Mouse (Mus musculus) cortical plate, adult 2 months (tissue): ENCODE measurements at regions not wholly inside any gene's neighbourhood (a gene's known extent, or its start where the extent isn't known, plus 50 kb on each side); places are given as distances from the start of the nearest gene placed in this dataset.
"Not testable (repeated sequence)": the region's sequence is repeated elsewhere in the genome, so short reads cannot be mapped to it uniquely, and the experiment has no call there.

Source experiments
- H3K27ac ChIP-seq: fragments of 200-500 bp; 2 replicates; pipeline ENCODE4 v1.5.1; 2012; ENCODE audit warnings: low read length, control low read depth, inconsistent platforms; ENCODE audit not compliant: insufficient read depth
- H3K4me1 ChIP-seq: fragments of 200-500 bp; 2 replicates; pipeline ENCODE4 v1.6.1; 2011; ENCODE audit warnings: low read length; ENCODE audit not compliant: control insufficient read depth, insufficient read depth
- H3K4me3 ChIP-seq: fragments of 200-500 bp; 2 replicates; pipeline ENCODE4 v1.5.1; 2011; ENCODE audit warnings: mild to moderate bottlenecking, low read length, control low read depth; ENCODE audit not compliant: insufficient read depth
- CTCF ChIP-seq: fragments of 200-500 bp; IDR thresholded peaks from 2 replicates; pipeline ENCODE4 v1.5.1; 2011; ENCODE audit warnings: mild to moderate bottlenecking, control low read depth, low read length; ENCODE audit not compliant: insufficient read depth; ENCODE audit errors: extremely low read depth
- POLR2A ChIP-seq: fragments of 200-500 bp; IDR thresholded peaks from 2 replicates; pipeline ENCODE4 v1.6.1; 2011; ENCODE audit warnings: mild to moderate bottlenecking, low read length, control low read depth; ENCODE audit not compliant: insufficient read depth; ENCODE audit errors: extremely low read depth

DNA sequence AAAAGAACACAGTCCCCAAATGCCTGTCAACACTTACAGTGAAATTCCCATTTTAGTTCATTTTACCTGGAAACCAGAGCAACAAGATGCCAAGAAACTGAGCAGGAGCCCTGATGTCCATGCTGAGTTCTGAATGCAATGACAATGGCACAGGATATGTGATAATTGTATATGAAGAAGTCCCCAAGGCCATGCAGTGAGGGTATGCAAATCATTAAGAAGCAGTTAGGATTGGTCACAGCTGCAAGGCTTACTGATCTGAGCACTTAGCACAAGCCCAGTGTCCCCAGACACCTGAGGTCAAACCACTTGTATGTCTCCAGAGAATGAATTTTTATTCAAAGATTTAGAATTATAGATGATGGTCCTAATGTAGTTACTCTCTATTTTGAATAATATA lies 419.0 kb upstream of the Tacstd2 start:
- H3K4me3 ChIP-seq, H3K4me1 ChIP-seq, H3K27ac ChIP-seq: not testable (repeated sequence)

DNA sequence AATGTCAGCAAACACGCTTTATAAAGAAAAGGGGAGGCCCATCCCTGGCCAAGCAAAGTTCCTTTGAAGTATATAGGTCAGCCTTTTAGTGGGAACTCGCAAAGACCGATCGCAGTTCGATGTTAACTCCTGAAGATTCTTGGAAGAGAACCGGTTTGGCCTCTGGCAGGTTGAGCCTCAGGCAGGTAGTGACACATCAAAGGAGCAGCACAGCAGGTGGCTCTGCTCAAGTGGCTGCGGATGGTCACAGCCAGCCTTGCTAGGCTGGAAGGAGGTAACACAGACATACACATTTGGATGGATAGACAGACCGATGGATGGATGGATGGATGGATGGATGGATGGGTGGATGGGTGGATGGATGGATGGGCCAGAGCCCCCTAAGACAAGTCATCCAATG lies 395.9 kb upstream of the Tacstd2 start:
- H3K27ac ChIP-seq, H3K4me1 ChIP-seq, H3K4me3 ChIP-seq: not testable (repeated sequence)

DNA sequence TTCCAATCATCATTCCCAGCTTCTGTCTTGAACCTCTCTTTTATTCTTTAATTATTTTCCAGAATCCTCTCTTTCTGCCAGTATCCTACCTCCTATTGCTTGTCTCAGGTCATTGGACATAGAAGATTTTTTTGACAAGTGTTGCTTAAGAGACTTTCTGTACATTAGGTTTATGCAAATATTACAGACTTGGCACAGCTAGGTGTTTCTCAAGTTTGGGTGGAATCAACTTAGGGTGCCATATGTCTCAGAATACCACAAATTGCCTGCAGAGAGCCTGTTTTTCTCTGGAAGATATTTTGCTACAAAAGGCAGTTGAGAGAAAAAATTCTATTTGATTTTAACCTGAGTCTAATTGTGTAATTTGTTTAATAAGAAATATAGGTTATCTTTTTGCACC lies 386.9 kb upstream of the Tacstd2 start:
- H3K4me1 ChIP-seq, result no peaks in the 10 kb centered on the region
- H3K27ac ChIP-seq, result no peak overlapping the region
- H3K4me3 ChIP-seq, result no peak overlapping the region
- TF ChIP-seq CTCF, result no peak
- no peak for TF ChIP-seq POLR2A

DNA sequence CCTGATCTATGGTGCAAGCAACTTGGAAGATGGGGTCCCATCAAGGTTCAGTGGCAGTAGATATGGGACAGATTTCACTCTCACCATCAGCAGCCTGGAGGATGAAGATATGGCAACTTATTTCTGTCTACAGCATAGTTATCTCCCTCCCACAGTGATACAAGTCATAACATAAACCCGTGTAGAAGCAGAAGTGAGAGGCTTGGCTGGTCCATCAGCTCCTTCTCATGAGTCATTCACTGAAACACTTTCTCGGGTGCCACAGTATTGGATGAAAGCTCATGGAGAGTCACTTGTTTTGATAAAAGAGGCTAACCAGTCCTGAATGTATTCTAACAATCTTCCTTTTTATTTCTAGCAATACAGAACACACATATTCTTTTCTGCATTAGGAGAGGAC lies 378.3 kb upstream of the Tacstd2 start:
- Histone ChIP-seq H3K27ac (no peak overlapping the region), H3K4me1 (no peaks in the 10 kb centered on the region; the same call in 1 of the 2 replicates), H3K4me3 (no peak overlapping the region)
- TF ChIP-seq POLR2A (no peak), CTCF (no peak)

DNA sequence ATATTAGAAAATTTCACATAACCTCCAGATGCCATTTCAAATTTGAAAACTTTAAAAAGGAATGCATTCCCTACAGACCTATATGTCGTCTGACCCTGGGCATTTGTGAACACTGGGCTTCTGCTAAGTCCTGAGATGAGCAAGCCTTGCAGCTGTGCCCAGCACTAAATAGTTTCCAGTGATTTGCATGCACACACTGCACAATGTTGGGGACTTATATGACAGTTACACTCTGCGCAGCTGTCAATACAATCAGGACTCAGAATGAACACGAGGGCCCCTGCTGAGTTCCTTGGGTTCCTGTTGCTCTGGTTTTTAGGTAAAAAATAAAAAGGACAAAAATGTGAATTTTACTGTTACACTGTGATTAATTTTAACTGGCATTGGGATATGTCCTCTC lies 377.7 kb upstream of the Tacstd2 start:
- Histone ChIP-seq H3K4me3 (no peak overlapping the region), H3K27ac (no peak overlapping the region), H3K4me1 (no peaks in the 10 kb centered on the region; the same call in 1 of the 2 replicates)
- TF ChIP-seq CTCF, result no peak
- no peak for TF ChIP-seq POLR2A

DNA sequence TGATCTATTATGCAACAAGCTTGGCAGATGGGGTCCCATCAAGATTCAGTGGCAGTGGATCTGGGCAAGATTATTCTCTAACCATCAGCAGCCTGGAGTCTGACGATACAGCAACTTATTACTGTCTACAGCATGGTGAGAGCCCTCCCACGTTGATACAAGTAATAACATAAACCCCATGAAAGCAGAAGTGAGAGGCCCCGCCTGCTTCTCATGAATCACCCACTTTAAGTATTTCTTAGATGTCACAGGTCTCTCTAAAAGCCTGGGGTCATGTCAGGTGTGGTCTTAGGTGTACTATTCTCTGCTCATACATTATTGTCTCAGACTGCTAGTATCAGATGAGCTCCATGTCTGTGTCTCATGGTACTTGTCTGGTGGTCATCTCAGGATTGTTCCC lies 360.9 kb upstream of the Tacstd2 start:
- Histone ChIP-seq H3K4me3 (no peak overlapping the region), H3K4me1 (no peaks in the 10 kb centered on the region), H3K27ac (no peak overlapping the region)
- TF ChIP-seq POLR2A, result no peak
- TF ChIP-seq CTCF, result no peak

DNA sequence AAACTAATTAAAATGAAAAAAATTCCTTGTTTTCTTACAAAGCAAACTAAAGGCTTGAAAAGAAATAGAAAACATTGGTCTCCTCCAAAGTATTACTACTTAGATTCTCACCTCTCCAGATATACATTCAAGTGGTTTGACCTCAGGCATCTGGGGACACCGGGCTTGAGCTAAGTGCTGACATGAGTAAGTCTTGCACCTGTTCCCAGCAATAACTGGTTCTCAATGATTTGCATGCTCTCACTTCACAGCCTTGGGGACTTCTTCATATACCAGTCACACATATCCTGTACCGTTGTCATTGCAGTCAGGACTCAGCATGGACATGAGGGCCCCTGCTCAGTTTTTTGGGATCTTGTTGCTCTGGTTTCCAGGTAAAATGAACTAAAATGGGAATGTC lies 360.3 kb upstream of the Tacstd2 start:
- no peak for TF ChIP-seq POLR2A
- no peak for TF ChIP-seq CTCF
- no peak overlapping the region for H3K4me3 ChIP-seq

DNA sequence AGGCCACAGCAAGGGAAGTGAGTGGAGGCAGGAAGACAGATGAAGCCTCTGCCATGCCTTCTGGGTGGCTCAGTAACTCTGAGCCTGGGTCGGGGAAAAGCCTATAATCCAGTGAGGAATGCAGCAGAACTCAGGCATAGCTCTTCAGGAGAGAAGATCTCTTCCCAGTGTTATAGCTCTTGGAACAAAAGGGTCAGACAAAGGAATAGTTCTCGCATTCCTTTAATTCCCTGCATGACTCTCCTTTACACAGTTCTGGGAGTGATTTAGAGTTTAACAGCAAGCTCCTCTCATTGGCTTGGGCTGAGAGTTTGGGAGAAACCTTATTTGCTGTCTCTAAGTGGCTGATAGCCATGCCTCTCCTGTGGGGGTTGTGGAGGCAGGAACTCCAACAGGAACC lies 352.0 kb upstream of the Tacstd2 start:
- Histone ChIP-seq H3K27ac (no peak overlapping the region), H3K4me3 (no peak overlapping the region), H3K4me1 (no peaks in the 10 kb centered on the region)
- no peak for TF ChIP-seq POLR2A
- no peak for TF ChIP-seq CTCF

More for the DNA sequence above, 360.3 kb upstream of the Tacstd2 start:
- Histone ChIP-seq H3K27ac (no peak overlapping the region), H3K4me1 (no peaks in the 10 kb centered on the region)

DNA sequence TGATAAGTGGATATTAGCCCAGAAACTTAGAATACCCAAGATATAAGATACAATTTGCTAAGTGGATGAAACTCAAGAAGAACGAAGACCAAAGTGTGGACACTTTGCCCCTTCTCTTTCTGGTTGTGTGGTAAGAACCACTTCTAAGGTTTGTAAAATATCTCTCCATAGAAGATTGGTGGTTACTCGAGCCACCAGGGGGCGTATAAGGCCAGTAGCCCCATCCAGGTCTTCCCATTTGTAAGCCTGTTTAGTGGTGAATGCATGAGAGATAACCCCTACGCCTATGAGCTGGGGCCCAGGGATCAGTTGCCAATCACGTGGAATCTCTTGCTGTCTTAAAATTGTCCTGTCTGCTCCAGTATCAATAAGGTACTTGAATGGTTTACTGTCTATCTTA lies 349.3 kb upstream of the Tacstd2 start:
- Histone ChIP-seq H3K27ac (no peak overlapping the region), H3K4me1 (no peaks in the 10 kb centered on the region), H3K4me3 (no peak overlapping the region)
- TF ChIP-seq POLR2A (no peak), CTCF (no peak)

DNA sequence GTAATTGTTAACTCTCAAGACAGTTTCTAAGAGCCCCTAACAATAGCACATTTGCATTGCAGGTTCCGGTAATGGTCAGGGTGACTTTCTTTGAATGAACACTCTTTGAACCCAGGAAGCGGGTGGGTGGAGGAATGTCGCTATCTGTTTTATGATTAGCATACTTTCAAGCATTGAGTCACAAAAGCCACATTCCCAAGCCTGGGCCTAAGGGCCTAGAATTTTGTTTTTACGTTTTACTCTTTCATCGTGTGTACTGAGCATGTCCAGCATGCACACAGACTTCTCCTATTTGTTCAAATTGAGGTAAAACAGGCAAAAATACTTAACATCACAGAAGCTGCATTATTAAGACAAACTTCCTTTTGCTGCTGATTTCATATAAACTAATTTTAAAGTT lies 345.9 kb upstream of the Tacstd2 start:
- H3K4me1 ChIP-seq, H3K4me3 ChIP-seq, H3K27ac ChIP-seq: not testable (repeated sequence)

DNA sequence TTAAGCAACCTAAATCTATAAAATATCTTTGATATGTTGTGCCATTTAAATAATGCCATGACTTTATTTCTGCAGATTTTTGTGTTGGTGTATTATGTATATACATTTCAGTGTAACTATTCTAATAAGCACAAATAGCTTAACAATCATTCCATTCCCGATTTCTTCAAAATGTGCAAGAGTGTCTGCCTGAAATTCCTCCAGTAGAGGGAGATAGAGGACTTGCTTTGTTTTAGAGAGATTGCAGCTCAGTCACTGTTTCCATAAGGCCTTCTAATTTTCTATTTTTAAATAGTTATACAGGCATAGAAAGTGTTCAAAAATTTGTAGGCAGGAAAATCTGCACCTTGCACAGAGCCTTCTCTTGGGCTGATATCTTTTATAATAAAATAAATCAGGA lies 322.3 kb upstream of the Tacstd2 start:
- H3K4me3 ChIP-seq, H3K27ac ChIP-seq, H3K4me1 ChIP-seq: not testable (repeated sequence)

DNA sequence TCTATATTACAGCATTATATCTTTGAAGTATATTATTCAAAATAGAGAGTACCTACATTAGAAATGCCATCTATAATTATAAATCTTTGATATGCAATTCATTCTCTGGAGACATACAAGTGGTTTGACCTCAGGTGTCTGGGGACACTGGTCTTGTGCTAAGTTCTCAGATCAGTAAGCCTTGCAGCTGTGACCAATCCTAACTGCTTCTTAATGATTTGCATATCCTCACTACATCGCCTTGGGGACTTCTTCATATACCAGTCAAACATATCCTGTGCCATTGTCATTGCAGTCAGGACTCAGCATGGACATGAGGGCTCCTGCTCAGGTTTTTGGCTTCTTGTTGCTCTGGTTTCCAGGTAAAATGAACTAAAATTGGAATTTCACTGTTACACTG lies 303.9 kb upstream of the Tacstd2 start:
- H3K4me3 ChIP-seq, H3K27ac ChIP-seq, H3K4me1 ChIP-seq: not testable (repeated sequence)
